In the genomic region with DNA sequence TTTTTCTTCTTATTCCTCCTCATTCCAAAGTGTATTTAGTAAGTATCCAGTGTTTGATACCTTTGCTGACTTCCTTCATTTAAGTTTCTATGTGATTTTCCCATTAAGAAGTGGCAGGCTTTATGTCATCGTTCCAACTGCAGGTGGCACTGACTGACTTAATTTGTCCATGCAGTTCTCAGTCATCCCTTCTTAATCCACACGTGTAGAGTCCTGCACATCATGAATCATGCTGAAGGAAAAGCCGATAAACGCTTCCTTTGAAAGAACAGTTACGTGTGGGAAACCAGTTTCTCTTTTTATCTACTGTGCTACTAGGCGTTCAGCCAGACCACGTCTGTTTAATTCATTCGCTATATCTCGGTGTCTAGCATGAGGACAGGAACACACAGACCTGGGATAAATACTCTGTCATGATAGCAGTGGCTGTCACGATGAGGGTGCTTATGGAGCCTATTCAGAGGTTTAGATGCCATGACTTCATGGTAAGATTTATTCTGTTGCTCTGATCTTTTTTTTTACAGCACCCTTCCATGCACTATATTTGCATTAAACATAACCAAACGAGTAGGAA, we compare ENCODE assay signal across 10 mouse cellular contexts.
A peak's percentile ranks its signal among the peaks of the same experiment; 100 is the strongest.
DNase-seq lines count a peak whose midpoint lies in the region; ATAC-seq lines count a peak whose summit lies in the region.
"Had no signal": no experiment of that assay in that cellular context is flagged by ENCODE, and none has a peak within 500 bp of the region (broad histone marks: within the 10 kb centered on the region; RNA-seq: fewer than 3 reads in every experiment).

No protein-coding gene starts in this region.

- H3K9ac ChIP-seq in heart, embryonic 16.5 days (ENCODE audit: low read length): no peak overlapping the region
- no peak overlapping the region for H3K9ac ChIP-seq in midbrain, embryonic 14.5 days (replicated peaks; ENCODE audit: low read length)
- no peak overlapping the region for H3K9ac ChIP-seq in midbrain, embryonic 13.5 days (replicated peaks)
- H3K9ac ChIP-seq in stomach, embryonic 15.5 days: no peak overlapping the region
- H3K9ac ChIP-seq: forebrain, embryonic 13.5 days had no signal

- 0 out of 2 replicates have a peak overlapping the region, but pooled peaks have one; percentile 5 for H3K4me3 ChIP-seq in heart, embryonic 16.5 days (ENCODE audit: low read length)
- H3K4me3 ChIP-seq in midbrain, embryonic 14.5 days (replicated peaks; ENCODE audit: low read depth, low read length): no peak overlapping the region
- no peak overlapping the region for H3K4me3 ChIP-seq in midbrain, embryonic 13.5 days (replicated peaks)
- no peak overlapping the region for H3K4me3 ChIP-seq in stomach, embryonic 15.5 days (replicated peaks)
- H3K4me3 ChIP-seq: forebrain, embryonic 13.5 days had no signal

- no peaks in the 10 kb centered on the region for H3K9me3 ChIP-seq in heart, embryonic 16.5 days (replicated peaks; ENCODE audit: control insufficient read depth, low read length)
- H3K9me3 ChIP-seq in midbrain, embryonic 14.5 days (ENCODE audit: control insufficient read depth, low read length): no peaks in the 10 kb centered on the region
- H3K9me3 ChIP-seq in midbrain, embryonic 13.5 days: no peaks in the 10 kb centered on the region
- H3K9me3 ChIP-seq in stomach, embryonic 15.5 days: no peaks in the 10 kb centered on the region
- H3K9me3 ChIP-seq: forebrain, embryonic 13.5 days had no signal

- WGBS in heart, embryonic 16.5 days: 38% methylated on average over 11 of the region's 11 CpGs
- 62% methylated on average over 11 of the region's 11 CpGs for WGBS in midbrain, embryonic 14.5 days
- WGBS in midbrain, embryonic 13.5 days: 66% methylated on average over 11 of the region's 11 CpGs
- WGBS in stomach, embryonic 15.5 days: 33% methylated on average over 11 of the region's 11 CpGs

- H3K4me2 ChIP-seq in heart, embryonic 16.5 days (ENCODE audit: low read depth, low read length): peak overlapping the region; percentile 38
- no peak overlapping the region for H3K4me2 ChIP-seq in midbrain, embryonic 14.5 days (ENCODE audit: low read length)
- H3K4me2 ChIP-seq in midbrain, embryonic 13.5 days (replicated peaks): no peak overlapping the region
- H3K4me2 ChIP-seq in stomach, embryonic 15.5 days: 0 out of 2 replicates have a peak overlapping the region, but pooled peaks have one; percentile 5
- H3K4me2 ChIP-seq: forebrain, embryonic 13.5 days had no signal

- ATAC-seq in heart, embryonic 16.5 days (replicated peaks; ENCODE audit: extremely low read depth, insufficient read depth, low FRiP score): 0 out of 2 replicates have a peak, but pooled peaks have one; percentile 23
- no peak for ATAC-seq in midbrain, embryonic 14.5 days (ENCODE audit: low FRiP score, low TSS enrichment)
- ATAC-seq in midbrain, embryonic 13.5 days: no peak
- no peak for ATAC-seq in stomach, embryonic 15.5 days (ENCODE audit: insufficient read depth, low FRiP score, low read depth)
- no peak for ATAC-seq in erythroid progenitor cell, adult 5-6 weeks (replicated peaks; ENCODE audit: low FRiP score, poor library complexity, severe bottlenecking)
- ATAC-seq: forebrain, embryonic 13.5 days had no signal

- no peak for DNase-seq in heart, postnatal 14 days
- DNase-seq in midbrain, embryonic 14.5 days: peak; percentile 54
- peak; percentile 2 to 29 for DNase-seq in frontal cortex, postnatal 36 days (ENCODE audit: low spot score in 2 of 2)
- no peak for DNase-seq in adrenal gland, postnatal 10 days
- DNase-seq: kidney, postnatal 14 days had no signal

- no peaks in the 10 kb centered on the region for H3K36me3 ChIP-seq in heart, embryonic 16.5 days (ENCODE audit: control insufficient read depth, insufficient read depth)
- H3K36me3 ChIP-seq in midbrain, embryonic 14.5 days (ENCODE audit: control insufficient read depth, insufficient read depth, low read length): no peaks in the 10 kb centered on the region
- H3K36me3 ChIP-seq in midbrain, embryonic 13.5 days: no peaks in the 10 kb centered on the region
- H3K36me3 ChIP-seq in stomach, embryonic 15.5 days: no peaks in the 10 kb centered on the region

- H3K4me1 ChIP-seq in heart, embryonic 16.5 days (ENCODE audit: control insufficient read depth, insufficient read depth, low read length): no peaks in the 10 kb centered on the region
- no peaks in the 10 kb centered on the region for H3K4me1 ChIP-seq in midbrain, embryonic 14.5 days (ENCODE audit: control insufficient read depth, insufficient read depth, low read length)
- no peaks in the 10 kb centered on the region for H3K4me1 ChIP-seq in midbrain, embryonic 13.5 days (replicated peaks)
- H3K4me1 ChIP-seq in stomach, embryonic 15.5 days: no peaks in the 10 kb centered on the region
- H3K4me1 ChIP-seq: forebrain, embryonic 13.5 days had no signal

- intact Hi-C loops in heart, postnatal 14 days (cut with DNase I): no loop called here

- H3K27ac ChIP-seq in heart, embryonic 16.5 days (ENCODE audit: low read length): no peak overlapping the region
- no peak overlapping the region for H3K27ac ChIP-seq in midbrain, embryonic 14.5 days (replicated peaks; ENCODE audit: low read depth, low read length)
- no peak overlapping the region for H3K27ac ChIP-seq in midbrain, embryonic 13.5 days
- no peak overlapping the region for H3K27ac ChIP-seq in stomach, embryonic 15.5 days
- H3K27ac ChIP-seq: forebrain, embryonic 13.5 days had no signal

- H3K27me3 ChIP-seq in heart, embryonic 16.5 days (ENCODE audit: control insufficient read depth, insufficient read depth, low read length): no peaks in the 10 kb centered on the region
- H3K27me3 ChIP-seq in midbrain, embryonic 14.5 days (ENCODE audit: control insufficient read depth, insufficient read depth, low read length): no peaks in the 10 kb centered on the region
- H3K27me3 ChIP-seq in midbrain, embryonic 13.5 days: no peaks in the 10 kb centered on the region
- H3K27me3 ChIP-seq in stomach, embryonic 15.5 days (replicated peaks): no peaks in the 10 kb centered on the region
- H3K27me3 ChIP-seq: forebrain, embryonic 13.5 days had no signal

Comparison
In these comparisons a context has a peak if more than half of its experiments do, and no peak if none do; other contexts are left out.
1. H3K4me2 ChIP-seq: peak in heart, embryonic 16.5 days (single experiment) and stomach, embryonic 15.5 days (single experiment); none in midbrain, embryonic 14.5 days (single experiment) and midbrain, embryonic 13.5 days (single experiment).
2. DNase-seq: peak in midbrain, embryonic 14.5 days (single experiment) and frontal cortex, postnatal 36 days (2 of 2); none in heart, postnatal 14 days (0 of 2) and adrenal gland, postnatal 10 days (single experiment).